Mouse (Mus musculus): ENCODE measurements around the gene Mast1. TPM values are rescaled to one million over a fixed set of nuclear protein-coding genes. Genes with fewer than 3 reads are reported as not detected.

The Mast1 gene
- polyA plus RNA-seq, 1 experiment, result not detected

DNA sequence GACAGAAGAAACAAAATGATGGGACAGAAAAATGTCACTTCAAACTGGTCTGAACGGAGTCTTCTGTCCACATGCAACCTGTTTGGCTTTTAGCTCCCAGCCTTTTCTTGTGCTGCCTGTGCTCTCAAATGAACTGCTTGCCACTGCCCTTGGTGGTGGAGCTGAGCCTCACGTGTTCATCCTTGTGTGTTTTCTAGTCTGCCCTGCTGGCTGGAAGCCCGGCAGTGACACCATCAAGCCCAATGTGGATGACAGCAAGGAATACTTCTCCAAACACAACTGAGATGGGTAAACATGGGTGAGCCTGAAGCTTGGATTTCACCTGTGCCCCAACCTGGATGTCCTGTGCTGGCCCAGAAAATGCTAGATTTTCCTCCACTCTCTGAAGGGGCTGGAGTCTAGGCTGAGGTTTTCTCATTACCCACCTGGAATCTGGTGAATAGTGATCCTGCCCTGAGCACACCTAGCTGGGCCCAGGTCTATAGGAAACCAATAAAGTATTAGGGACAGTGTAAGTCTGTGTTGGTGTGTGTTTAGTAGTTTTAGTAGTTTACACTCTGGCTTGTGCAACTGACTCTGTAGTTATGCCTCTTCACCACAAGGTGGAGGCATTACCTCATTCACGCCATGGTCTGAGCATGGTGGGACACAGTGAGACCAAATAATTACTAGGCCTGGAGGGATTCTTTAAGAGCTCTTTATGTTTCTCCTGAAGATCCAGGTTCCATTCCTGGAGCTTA lies 36.8 kb upstream of the Mast1 start:
- H3K27me3 ChIP-seq (ENCODE audit: control insufficient read depth, insufficient read depth, insufficient read length), result no peaks in the 10 kb centered on the region
- TF ChIP-seq TCF12 (IDR thresholded peaks at IDR 0.05; ENCODE audit: insufficient read depth, poor library complexity, severe bottlenecking), result no peak
- TF ChIP-seq POLR2AphosphoS2 (IDR thresholded peaks at IDR 0.05; ENCODE audit: insufficient read length, low read depth), result peak; percentile 47
- H3ac ChIP-seq (ENCODE audit: control insufficient read depth, insufficient read length), result no peak overlapping the region
- H3K4me3 ChIP-seq, result no peak overlapping the region
- H3K36me3 ChIP-seq (ENCODE audit: control insufficient read depth, insufficient read depth), result peaks cover 7% of the 10 kb centered on the region
- peak overlapping the region; percentile 99 for H3K4me2 ChIP-seq (ENCODE audit: low read depth)
- H3K79me2 ChIP-seq (ENCODE audit: control insufficient read depth, insufficient read depth), result peaks cover 32% of the 10 kb centered on the region

DNA sequence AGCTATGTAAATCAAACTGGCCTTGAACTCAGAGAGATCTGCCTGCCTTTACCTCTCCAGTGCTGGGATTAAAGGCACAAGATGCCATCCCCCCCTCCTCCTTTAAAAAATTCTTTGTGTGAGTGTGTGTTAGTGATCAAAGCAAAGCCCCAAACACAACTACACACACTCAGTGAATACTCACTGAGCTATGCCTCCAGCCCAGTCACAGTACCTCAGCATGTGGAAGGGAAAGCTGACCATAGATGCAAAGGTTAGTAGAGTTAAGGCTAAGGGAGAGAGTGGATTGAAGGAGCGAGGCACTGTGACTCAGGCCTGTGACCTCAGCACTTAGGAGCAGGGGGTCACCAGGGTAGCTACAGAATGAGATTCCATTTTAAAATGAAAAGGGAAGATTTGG lies 35.9 kb upstream of the Mast1 start:
- Histone ChIP-seq H3K79me2 (ENCODE audit: control insufficient read depth, insufficient read depth) (peaks cover 29% of the 10 kb centered on the region), H3K27me3 (ENCODE audit: control insufficient read depth, insufficient read depth, insufficient read length) (no peaks in the 10 kb centered on the region), H3K4me3 (no peak overlapping the region), H3ac (ENCODE audit: control insufficient read depth, insufficient read length) (no peak overlapping the region), H3K4me2 (ENCODE audit: low read depth) (no peak overlapping the region), H3K36me3 (ENCODE audit: control insufficient read depth, insufficient read depth) (peaks cover 7% of the 10 kb centered on the region)
- TF ChIP-seq USF1 (IDR thresholded peaks at IDR 0.05; ENCODE audit: low read depth) (no peak), POLR2A (IDR thresholded peaks at IDR 0.05; ENCODE audit: insufficient read length, low read depth) (no peak), TCF12 (IDR thresholded peaks at IDR 0.05; ENCODE audit: insufficient read depth, poor library complexity, severe bottlenecking) (no peak), REST (IDR thresholded peaks at IDR 0.05; ENCODE audit: insufficient read depth, insufficient read length) (no peak), MYOG (IDR thresholded peaks at IDR 0.05; ENCODE audit: control insufficient read depth in 1 of 3, insufficient read depth in 1 of 3, insufficient read length in 2 of 3, low read depth in 2 of 3) (no peak)

- Histone ChIP-seq H3K79me2 (ENCODE audit: control insufficient read depth, insufficient read depth) (peaks cover 14% of the 10 kb centered on the region), H3ac (ENCODE audit: control insufficient read depth, insufficient read length) (no peak overlapping the region), H3K4me3 (peak overlapping the region; percentile 99), H3K36me3 (ENCODE audit: control insufficient read depth, insufficient read depth) (peaks cover 7% of the 10 kb centered on the region), H3K27me3 (ENCODE audit: control insufficient read depth, insufficient read depth, insufficient read length) (no peaks in the 10 kb centered on the region), H3K4me2 (ENCODE audit: low read depth) (peak overlapping the region; percentile 71)
- no peak for TF ChIP-seq TCF3 (IDR thresholded peaks at IDR 0.05; ENCODE audit: insufficient read length, low read depth)
- no peak for TF ChIP-seq POLR2AphosphoS2 (IDR thresholded peaks at IDR 0.05; ENCODE audit: insufficient read length, low read depth)
- no peak for TF ChIP-seq E2F4 (IDR thresholded peaks at IDR 0.05; ENCODE audit: insufficient read depth)
- TF ChIP-seq MYOG (IDR thresholded peaks at IDR 0.05; ENCODE audit: control insufficient read depth in 1 of 3, insufficient read depth in 1 of 3, insufficient read length in 2 of 3, low read depth in 2 of 3), result no peak
- TF ChIP-seq REST (IDR thresholded peaks at IDR 0.05; ENCODE audit: insufficient read depth, insufficient read length), result no peak
- TF ChIP-seq TCF12 (IDR thresholded peaks at IDR 0.05; ENCODE audit: insufficient read depth, poor library complexity, severe bottlenecking), result no peak
- no peak for TF ChIP-seq POLR2A (IDR thresholded peaks at IDR 0.05; ENCODE audit: insufficient read length, low read depth)
Observed at GRCm38 (mm10) chr8:84970913-84971312, 33.8 kb upstream of the Mast1 start.

- peak overlapping the region; percentile 99 for H3K4me3 ChIP-seq
- peak overlapping the region; percentile 79 for H3ac ChIP-seq (ENCODE audit: control insufficient read depth, insufficient read length)
- no peaks in the 10 kb centered on the region for H3K27me3 ChIP-seq (ENCODE audit: control insufficient read depth, insufficient read depth, insufficient read length)
- H3K36me3 ChIP-seq (ENCODE audit: control insufficient read depth, insufficient read depth), result peaks cover 7% of the 10 kb centered on the region
- peaks cover 14% of the 10 kb centered on the region for H3K79me2 ChIP-seq (ENCODE audit: control insufficient read depth, insufficient read depth)
- no peak for TF ChIP-seq E2F4 (IDR thresholded peaks at IDR 0.05; ENCODE audit: insufficient read depth)
- TF ChIP-seq REST (IDR thresholded peaks at IDR 0.05; ENCODE audit: insufficient read depth, insufficient read length), result no peak
- no peak for TF ChIP-seq MYOD1 (IDR thresholded peaks at IDR 0.05; ENCODE audit: control insufficient read depth in 1 of 3, insufficient read length in 2 of 3, low read depth in 2 of 3)
- no peak for TF ChIP-seq TCF3 (IDR thresholded peaks at IDR 0.05; ENCODE audit: insufficient read length, low read depth)
- TF ChIP-seq CEBPB (IDR thresholded peaks at IDR 0.05; ENCODE audit: insufficient read depth, poor library complexity, severe bottlenecking), result no peak
- H3K4me2 ChIP-seq (ENCODE audit: low read depth), result peak overlapping the region; percentile 71
Observed at GRCm38 (mm10) chr8:84970135-84970790, 33.1 kb upstream of the Mast1 start.

GRCm38 (mm10) chr8:84969241-84970134 lies 32.3 kb upstream of the Mast1 start, which contains the start of the genes Gm49661, Prdx2 and Rnaseh2a:
TSS of gene Gm49661 (minus strand) at chr8:84969433.
TSS of gene Prdx2 (plus strand) at chr8:84969587.
TSS of gene Rnaseh2a (minus strand) at chr8:84969767.
- Histone ChIP-seq H3K36me3 (ENCODE audit: control insufficient read depth, insufficient read depth) (peaks cover 7% of the 10 kb centered on the region), H3ac (ENCODE audit: control insufficient read depth, insufficient read length) (peak within 1 kb of the TSS; percentile 79), H3K27me3 (ENCODE audit: control insufficient read depth, insufficient read depth, insufficient read length) (no peaks in the 10 kb centered on the region), H3K4me2 (ENCODE audit: low read depth) (peak within 1 kb of the TSS; percentile 71), H3K79me2 (ENCODE audit: control insufficient read depth, insufficient read depth) (peaks cover 14% of the 10 kb centered on the region), H3K4me3 (peak within 1 kb of the TSS; percentile 99)
- peak; percentile 73 for TF ChIP-seq POLR2A (IDR thresholded peaks at IDR 0.05; ENCODE audit: insufficient read length, low read depth)
- no peak for TF ChIP-seq REST (IDR thresholded peaks at IDR 0.05; ENCODE audit: insufficient read depth, insufficient read length)
- TF ChIP-seq CEBPB (IDR thresholded peaks at IDR 0.05; ENCODE audit: insufficient read depth, poor library complexity, severe bottlenecking), result no peak
- no peak for TF ChIP-seq USF1 (IDR thresholded peaks at IDR 0.05; ENCODE audit: low read depth)
- TF ChIP-seq POLR2AphosphoS2 (IDR thresholded peaks at IDR 0.05; ENCODE audit: insufficient read length, low read depth), result peak; percentile 67
- TF ChIP-seq MAX (IDR thresholded peaks at IDR 0.05; ENCODE audit: low read depth), result no peak
- TF ChIP-seq TCF12 (IDR thresholded peaks at IDR 0.05; ENCODE audit: insufficient read depth, poor library complexity, severe bottlenecking), result no peak
- TF ChIP-seq MYOG (IDR thresholded peaks at IDR 0.05; ENCODE audit: control insufficient read depth in 1 of 3, insufficient read depth in 1 of 3, insufficient read length in 2 of 3, low read depth in 2 of 3), result peak in 1 of 3 experiments; percentile 1
